Mouse (Mus musculus) forebrain, postnatal 0 days (tissue): ENCODE measurements around the gene Rtn1. TPM values are rescaled to one million over a fixed set of nuclear protein-coding genes. Genes with fewer than 3 reads are reported as not detected.
A peak's percentile ranks its signal among the peaks of the same experiment; 100 is the strongest.

Experiments used
- ATAC-seq: fragments of 200-750 bp; cut with Nextera tagmentation; 2 replicates; pipeline ENCODE4 v1.8.0; 2017; ENCODE audit warnings: mild to moderate bottlenecking, moderate library complexity
- DNase-seq: peaks from one replicate; pipeline ENCODE4 v3.0.0-alpha.2; 2015
- H3K27ac ChIP-seq: fragments of 300-500 bp; sonication (generic); 2 replicates; pipeline ENCODE4 v1.5.1; 2014; ENCODE audit warnings: low read depth, mild to moderate bottlenecking, antibody characterized with exemption, low read length, moderate library complexity, mixed read lengths
- H3K27me3 ChIP-seq: fragments of 300-500 bp; sonication (generic); 2 replicates; pipeline ENCODE4 v1.6.1; 2014; ENCODE audit warnings: mild to moderate bottlenecking, low read length, mixed read lengths; ENCODE audit not compliant: insufficient read depth
- H3K36me3 ChIP-seq: fragments of 300-500 bp; sonication (generic); 2 replicates; pipeline ENCODE4 v1.6.1; 2014; ENCODE audit warnings: mild to moderate bottlenecking, moderate library complexity; ENCODE audit not compliant: insufficient read depth
- H3K4me1 ChIP-seq: fragments of 300-500 bp; sonication (generic); 2 replicates; pipeline ENCODE4 v1.6.1; 2014; ENCODE audit warnings: antibody characterized with exemption; ENCODE audit not compliant: insufficient read depth
- H3K4me2 ChIP-seq: fragments of 300-500 bp; sonication (generic); 2 replicates; pipeline ENCODE4 v1.6.1; 2014; ENCODE audit warnings: low read depth, mild to moderate bottlenecking, moderate library complexity
- H3K4me3 ChIP-seq: fragments of 300-500 bp; sonication (generic); 2 replicates; pipeline ENCODE4 v1.5.1; 2014; ENCODE audit warnings: low read depth, low read length, mixed read lengths
- H3K9ac ChIP-seq: fragments of 300-500 bp; sonication (generic); 2 replicates; pipeline ENCODE4 v1.6.1; 2014; ENCODE audit warnings: mild to moderate bottlenecking
- H3K9me3 ChIP-seq: fragments of 300-500 bp; sonication (generic); 2 replicates; pipeline ENCODE4 v1.6.1; 2016; ENCODE audit warnings: low read length
- CTCF ChIP-seq: sonication (generic); IDR thresholded peaks from 2 replicates; pipeline ENCODE4 v1.5.1; 2016; ENCODE audit warnings: antibody characterized with exemption, control low read depth, low read depth
- WGBS: fragments of 180-500 bp; shearing (Covaris S2); extraction: QIAGEN DNeasy Blood & Tissue Kit; methylation state at CpG from one replicate; pipeline ENCODE4 v1.1.7; 2014; 5-methylcytosine and 5-hydroxymethylcytosine counted together
- polyA plus RNA-seq: library from polyadenylated mRNA; unstranded; fragments of >200 nt; fragmentation: Nextera tagmentation; extraction: Ambion mirVana; gene quantifications from 2 replicates; pipeline ENCODE4 v1.2.1, GENCODE M21; 2015
- total RNA-seq: library from RNA; depleted of rRNA; stranded (reverse); fragments of >200 nt; gene quantifications from 2 replicates; pipeline ENCODE4 v1.2.3, GENCODE M21; 2014

Gene Rtn1
- total and polyA plus RNA-seq, 2 experiments from 2014 or later, result 1,411 to 3,605 TPM

- H3K27ac ChIP-seq, result no peak overlapping the region
- H3K4me3 ChIP-seq, result no peak overlapping the region
- H3K9ac ChIP-seq, result no peak overlapping the region
- no peaks in the 10 kb centered on the region for H3K4me1 ChIP-seq
- H3K27me3 ChIP-seq, result no peaks in the 10 kb centered on the region
- H3K36me3 ChIP-seq, result no peaks in the 10 kb centered on the region
- no peak for DNase-seq
- TF ChIP-seq CTCF, result no peak
- ATAC-seq, result no peak
- no peak overlapping the region for H3K4me2 ChIP-seq
- H3K9me3 ChIP-seq, result no peaks in the 10 kb centered on the region
- 78% methylated on average over 2 of the region's 2 CpGs for WGBS
Observed at GRCm38 (mm10) chr12:72292566-72292965, 116.3 kb downstream of the Rtn1 start.

DNA sequence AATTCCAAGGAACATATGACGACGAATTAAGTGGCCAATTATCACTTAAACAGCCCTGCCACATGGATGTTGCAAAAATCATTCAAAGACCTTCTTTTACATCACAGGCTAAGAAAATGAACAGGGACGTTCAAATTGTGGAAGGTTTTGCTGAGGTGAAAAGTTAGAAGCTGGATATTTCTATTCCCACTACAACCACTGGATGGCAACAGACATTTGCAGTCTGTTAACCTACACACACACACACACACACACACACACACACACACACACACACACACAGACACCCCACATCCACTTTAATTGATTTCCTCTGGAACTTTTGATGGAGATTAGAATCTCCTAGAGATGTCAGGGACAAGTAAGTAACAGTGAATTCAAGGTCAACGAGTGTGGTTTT lies 117.6 kb downstream of the Rtn1 start:
- Histone ChIP-seq H3K27ac (no peak overlapping the region), H3K9me3 (no peaks in the 10 kb centered on the region), H3K36me3 (no peaks in the 10 kb centered on the region), H3K4me2 (no peak overlapping the region), H3K4me3 (no peak overlapping the region), H3K9ac (no peak overlapping the region), H3K4me1 (no peaks in the 10 kb centered on the region), H3K27me3 (no peaks in the 10 kb centered on the region)
- no peak for ATAC-seq
- peak; percentile 51 for TF ChIP-seq CTCF
- no peak for DNase-seq
- 76% methylated on average over 4 of the region's 4 CpGs for WGBS

DNA sequence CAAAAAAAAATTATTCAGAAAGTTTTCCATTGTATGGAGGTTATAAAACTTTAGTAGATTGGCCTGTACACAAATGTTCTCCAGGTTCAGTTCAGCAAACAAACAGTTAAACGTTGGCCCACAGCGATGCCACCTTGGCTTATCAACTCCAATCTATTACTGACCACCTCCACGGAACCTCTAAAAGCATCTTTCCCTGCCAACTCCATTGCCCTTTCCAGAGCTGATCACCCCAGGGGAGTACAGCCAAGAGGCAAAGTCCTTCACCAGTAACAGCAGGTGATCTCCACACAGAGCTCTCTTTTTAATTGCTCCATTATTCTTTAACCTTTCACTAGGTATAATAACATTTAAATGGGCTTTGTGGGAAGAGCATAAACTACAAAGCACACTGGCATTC lies 120.6 kb downstream of the Rtn1 start:
- Histone ChIP-seq H3K4me2 (no peak overlapping the region), H3K9ac (no peak overlapping the region), H3K27ac (no peak overlapping the region), H3K9me3 (no peaks in the 10 kb centered on the region), H3K4me1 (0 out of 2 replicates have a peak, but pooled peaks cover 13% of the 10 kb centered on the region), H3K4me3 (no peak overlapping the region), H3K27me3 (no peaks in the 10 kb centered on the region), H3K36me3 (no peaks in the 10 kb centered on the region)
- DNase-seq (no peak), ATAC-seq (no peak)
- no peak for TF ChIP-seq CTCF
- WGBS, result 56% methylated on average over 3 of the region's 3 CpGs

DNA sequence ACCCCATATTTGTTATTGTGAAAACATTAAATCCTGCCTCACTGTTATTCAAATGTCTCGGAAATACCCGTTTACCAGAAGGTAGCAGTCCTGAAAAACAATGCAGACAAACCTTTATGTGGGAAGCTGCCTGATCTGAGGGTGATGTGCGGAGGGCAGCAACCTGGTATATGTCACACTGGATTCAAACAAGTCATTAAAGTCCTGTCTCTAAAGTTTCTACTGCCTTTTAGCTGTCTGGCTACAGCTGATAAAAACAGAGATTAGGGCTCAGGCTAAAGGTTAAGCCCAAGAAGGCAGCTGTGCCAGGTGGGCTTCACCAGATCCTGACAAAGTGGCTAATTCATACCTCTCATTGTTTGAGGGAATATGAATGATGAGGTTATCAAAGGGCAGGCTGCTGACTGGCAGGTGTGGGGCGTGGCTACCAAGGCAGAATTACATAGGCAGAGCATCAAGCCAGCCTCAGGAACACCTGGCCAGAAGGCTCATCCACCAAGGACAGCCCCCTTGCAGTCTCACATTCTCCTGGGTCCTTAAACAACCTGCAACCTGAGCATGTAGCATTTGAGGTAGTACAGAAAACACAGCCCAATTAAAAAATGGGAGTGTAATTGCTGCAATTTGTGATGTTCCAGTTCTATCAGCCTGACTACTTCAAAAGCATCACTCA lies 121.4 kb downstream of the Rtn1 start:
- ATAC-seq, result no peak
- no peaks in the 10 kb centered on the region for H3K27me3 ChIP-seq
- no peaks in the 10 kb centered on the region for H3K9me3 ChIP-seq
- no peak overlapping the region for H3K4me3 ChIP-seq
- no peak overlapping the region for H3K4me2 ChIP-seq
- no peak for DNase-seq
- no peak overlapping the region for H3K9ac ChIP-seq
- H3K36me3 ChIP-seq, result no peaks in the 10 kb centered on the region
- WGBS, result 84% methylated on average over 4 of the region's 4 CpGs
- H3K4me1 ChIP-seq, result 0 out of 2 replicates have a peak, but pooled peaks cover 13% of the 10 kb centered on the region
- TF ChIP-seq CTCF, result no peak
- H3K27ac ChIP-seq, result no peak overlapping the region

- H3K4me1 ChIP-seq, result 0 out of 2 replicates have a peak, but pooled peaks cover 13% of the 10 kb centered on the region
- H3K4me2 ChIP-seq, result peak overlapping the region; percentile 38
- WGBS, result 42% methylated on average over 25 of the region's 25 CpGs
- H3K9me3 ChIP-seq, result no peaks in the 10 kb centered on the region
- peak; percentile 68; the same call in 1 of the 2 replicates for TF ChIP-seq CTCF
- H3K36me3 ChIP-seq, result no peaks in the 10 kb centered on the region
- H3K4me3 ChIP-seq, result 0 out of 2 replicates have a peak overlapping the region, but pooled peaks have one; percentile 7
- peak; percentile 96 for ATAC-seq
- DNase-seq, result peak; percentile 91
- peak overlapping the region; percentile 60 for H3K27ac ChIP-seq
- H3K27me3 ChIP-seq, result no peaks in the 10 kb centered on the region
- 0 out of 2 replicates have a peak overlapping the region, but pooled peaks have one; percentile 15 for H3K9ac ChIP-seq
Observed at GRCm38 (mm10) chr12:72285366-72286345, 123.2 kb downstream of the Rtn1 start.

DNA sequence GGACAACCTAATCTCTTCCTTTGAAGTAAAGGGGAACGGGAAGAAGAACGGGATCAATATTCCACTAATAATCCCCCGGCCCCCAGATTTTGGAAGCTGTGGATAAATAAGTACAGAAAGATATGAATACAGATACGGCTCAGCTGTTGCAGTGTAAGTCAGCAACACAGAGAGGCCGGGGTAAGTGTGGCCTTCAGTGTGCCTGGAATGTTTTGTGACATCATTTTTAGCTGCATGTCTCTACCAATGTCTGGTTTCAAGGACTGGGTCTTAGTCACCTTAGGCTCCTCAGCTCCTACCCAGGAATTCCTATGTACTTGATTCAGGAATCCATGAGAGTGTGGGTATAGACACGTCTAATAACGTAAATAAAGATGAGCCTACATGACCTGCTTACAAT lies 124.3 kb downstream of the Rtn1 start:
- no peak overlapping the region for H3K27ac ChIP-seq
- H3K27me3 ChIP-seq, result no peaks in the 10 kb centered on the region
- 0 out of 2 replicates have a peak, but pooled peaks cover 13% of the 10 kb centered on the region for H3K4me1 ChIP-seq
- no peak for TF ChIP-seq CTCF
- no peak overlapping the region for H3K4me3 ChIP-seq
- H3K9me3 ChIP-seq, result no peaks in the 10 kb centered on the region
- no peak overlapping the region for H3K4me2 ChIP-seq
- ATAC-seq, result no peak
- H3K9ac ChIP-seq, result no peak overlapping the region
- H3K36me3 ChIP-seq, result no peaks in the 10 kb centered on the region
- DNase-seq, result no peak
- 91% methylated on average over 7 of the region's 7 CpGs for WGBS
